Comparison of ENCODE assay signal across 12 mouse cellular contexts in the genomic region with DNA sequence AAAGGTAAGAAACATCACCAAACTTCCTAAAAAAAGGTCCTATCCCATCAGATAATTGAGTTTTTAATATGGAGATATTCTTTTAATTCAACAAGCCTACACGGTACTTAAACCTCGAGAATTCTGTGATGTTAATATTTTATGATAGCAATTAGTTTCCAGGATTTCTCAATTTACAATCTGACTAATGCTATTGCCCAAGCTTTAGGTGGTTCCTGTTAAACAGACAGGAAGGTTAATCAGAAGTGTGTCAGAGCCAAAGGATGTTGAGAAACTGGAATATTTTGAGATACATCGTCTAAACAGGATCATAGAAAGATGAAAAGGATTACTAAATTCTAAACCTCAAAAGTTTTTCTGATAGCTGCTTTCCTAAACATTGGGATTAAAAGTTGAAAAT.
"Had no signal": no experiment of that assay in that cellular context is flagged by ENCODE, and none has a peak within 500 bp of the region (broad histone marks: within the 10 kb centered on the region; RNA-seq: fewer than 3 reads in every experiment).

No protein-coding gene starts in this region.

- H3K4me1 ChIP-seq: kidney, embryonic 15.5 days; limb, embryonic 12.5 days; liver, embryonic 13.5 days; midbrain, embryonic 13.5 days had no signal

- H3K27ac ChIP-seq: kidney, embryonic 15.5 days; limb, embryonic 12.5 days; liver, embryonic 13.5 days; macrophage; midbrain, embryonic 13.5 days; neural tube, embryonic 15.5 days; stomach, postnatal 0 days had no signal

- H3K4me2 ChIP-seq: kidney, embryonic 15.5 days; limb, embryonic 12.5 days; liver, embryonic 13.5 days; midbrain, embryonic 13.5 days; neural tube, embryonic 15.5 days had no signal

- H3K4me3 ChIP-seq: kidney, embryonic 15.5 days; limb, embryonic 12.5 days; liver, embryonic 13.5 days; midbrain, embryonic 13.5 days; neural tube, embryonic 15.5 days had no signal

- H3K36me3 ChIP-seq: kidney, embryonic 15.5 days; limb, embryonic 12.5 days; liver, embryonic 13.5 days; midbrain, embryonic 13.5 days; neural tube, embryonic 15.5 days had no signal

- DNase-seq: kidney, adult 2 months; kidney, postnatal 25 days; liver; liver, embryonic 13.5 days; liver, postnatal 0 days; thymus, postnatal 14 days had no signal

- H3K9me3 ChIP-seq: kidney, embryonic 15.5 days; limb, embryonic 12.5 days; liver, embryonic 13.5 days; midbrain, embryonic 13.5 days; neural tube, embryonic 15.5 days had no signal

- H3K27me3 ChIP-seq: kidney, embryonic 15.5 days; limb, embryonic 12.5 days; liver, embryonic 13.5 days; midbrain, embryonic 13.5 days; neural tube, embryonic 15.5 days had no signal

- H3K9ac ChIP-seq: kidney, embryonic 15.5 days; limb, embryonic 12.5 days; liver, embryonic 13.5 days; liver, postnatal 0 days; midbrain, embryonic 13.5 days; neural tube, embryonic 15.5 days had no signal

- ATAC-seq: liver, postnatal 0 days; midbrain, embryonic 13.5 days had no signal
